ENCODE assay signal across 8 mouse cellular contexts in the genomic region with DNA sequence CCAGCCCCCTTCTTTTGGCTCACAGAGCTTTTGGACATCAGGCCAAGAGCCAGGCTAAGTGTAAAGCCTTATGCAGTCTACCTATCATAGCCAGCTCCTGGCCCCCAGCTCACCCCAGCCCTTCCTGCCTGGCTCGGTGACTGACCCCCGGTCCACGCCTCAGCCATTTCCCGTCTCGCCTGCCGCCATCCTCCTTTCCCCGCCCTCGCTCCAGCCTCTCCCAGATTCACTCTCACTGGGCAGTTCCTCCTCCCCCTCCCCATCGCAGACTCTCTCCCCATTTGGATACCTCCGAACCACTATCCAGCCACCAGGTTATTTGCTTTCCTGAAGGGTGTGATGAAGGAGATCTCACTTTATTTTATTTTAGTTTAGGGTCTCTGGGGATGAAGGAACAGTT. TPM values are rescaled to one million over a fixed set of nuclear protein-coding genes. Genes with fewer than 3 reads are reported as not detected.
DNase-seq lines count a peak whose midpoint lies in the region; ATAC-seq lines count a peak whose summit lies in the region.

No protein-coding gene starts in this region.

- no peaks in the 10 kb centered on the region for H3K36me3 ChIP-seq in forebrain, embryonic 11.5 days (ENCODE audit: control insufficient read depth, insufficient read depth, low read length)
- H3K36me3 ChIP-seq in forebrain, embryonic 16.5 days (ENCODE audit: control insufficient read depth, insufficient read depth), result no peaks in the 10 kb centered on the region
- no peaks in the 10 kb centered on the region for H3K36me3 ChIP-seq in kidney, embryonic 15.5 days
- H3K36me3 ChIP-seq in midbrain, embryonic 11.5 days (ENCODE audit: control insufficient read depth, insufficient read depth, low read length), result no peaks in the 10 kb centered on the region

- WGBS in forebrain, embryonic 11.5 days, result 2% methylated on average over 10 of the region's 10 CpGs
- 1% methylated on average over 10 of the region's 10 CpGs for WGBS in forebrain, embryonic 16.5 days
- WGBS in kidney, embryonic 15.5 days, result 2% methylated on average over 10 of the region's 10 CpGs
- 1% methylated on average over 10 of the region's 10 CpGs for WGBS in midbrain, embryonic 11.5 days

- no peak overlapping the region for H3K27ac ChIP-seq in forebrain, embryonic 11.5 days (ENCODE audit: low read depth, low read length)
- no peak overlapping the region for H3K27ac ChIP-seq in forebrain, embryonic 16.5 days (ENCODE audit: low read length)
- H3K27ac ChIP-seq in kidney, embryonic 15.5 days, result no peak overlapping the region
- no peak overlapping the region for H3K27ac ChIP-seq in midbrain, embryonic 11.5 days (ENCODE audit: low read depth, low read length)

- H3K9me3 ChIP-seq in forebrain, embryonic 11.5 days (ENCODE audit: control insufficient read depth, low read length), result no peaks in the 10 kb centered on the region
- no peaks in the 10 kb centered on the region for H3K9me3 ChIP-seq in forebrain, embryonic 16.5 days (ENCODE audit: control insufficient read depth, low read length)
- H3K9me3 ChIP-seq in kidney, embryonic 15.5 days (replicated peaks), result no peaks in the 10 kb centered on the region
- H3K9me3 ChIP-seq in midbrain, embryonic 11.5 days (ENCODE audit: control insufficient read depth, low read length), result no peaks in the 10 kb centered on the region

- H3K4me3 ChIP-seq in forebrain, embryonic 11.5 days (ENCODE audit: low read depth, low read length), result peak overlapping the region; percentile 16; the same call in 1 of the 2 replicates
- no peak overlapping the region for H3K4me3 ChIP-seq in forebrain, embryonic 16.5 days (replicated peaks; ENCODE audit: low read length)
- peak overlapping the region; percentile 34 for H3K4me3 ChIP-seq in kidney, embryonic 15.5 days (replicated peaks)
- peak overlapping the region; percentile 1; the same call in 1 of the 2 replicates for H3K4me3 ChIP-seq in midbrain, embryonic 11.5 days (ENCODE audit: low read depth, low read length)

- H3K4me2 ChIP-seq in forebrain, embryonic 11.5 days (ENCODE audit: low read depth, low read length, severe bottlenecking), result 0 out of 2 replicates have a peak overlapping the region, but pooled peaks have one; percentile 5
- no peak overlapping the region for H3K4me2 ChIP-seq in forebrain, embryonic 16.5 days (ENCODE audit: low read length)
- peak overlapping the region; percentile 62 for H3K4me2 ChIP-seq in kidney, embryonic 15.5 days
- H3K4me2 ChIP-seq in midbrain, embryonic 11.5 days, result peak overlapping the region; percentile 22

- H3K27me3 ChIP-seq in forebrain, embryonic 11.5 days (ENCODE audit: control insufficient read depth, insufficient read depth, low read length), result peaks cover 70% of the 10 kb centered on the region
- peaks cover 63% of the 10 kb centered on the region for H3K27me3 ChIP-seq in forebrain, embryonic 16.5 days (replicated peaks; ENCODE audit: control insufficient read depth, insufficient read depth, low read length)
- H3K27me3 ChIP-seq in kidney, embryonic 15.5 days, result peaks cover 85% of the 10 kb centered on the region
- peaks cover 68% of the 10 kb centered on the region for H3K27me3 ChIP-seq in midbrain, embryonic 11.5 days (ENCODE audit: control insufficient read depth, insufficient read depth, low read length)

- no peak for ATAC-seq in forebrain, embryonic 11.5 days (replicated peaks; ENCODE audit: low FRiP score)
- ATAC-seq in forebrain, embryonic 16.5 days, result no peak
- ATAC-seq in kidney, embryonic 15.5 days (replicated peaks; ENCODE audit: low FRiP score), result no peak
- ATAC-seq in midbrain, embryonic 11.5 days (ENCODE audit: low FRiP score), result no peak

- DNase-seq in forebrain, embryonic 11.5 days (ENCODE audit: low spot score), result no peak
- peak; percentile 47 to 77 for DNase-seq in heart, adult 18-20 months
- peak; percentile 88 for DNase-seq in midbrain, embryonic 11.5 days (ENCODE audit: low spot score, missing footprints)
- no peak for DNase-seq in frontal cortex, postnatal 36 days (ENCODE audit: low spot score in 2 of 2)
- DNase-seq in right cerebral cortex, postnatal 25 days, result no peak
- no peak for DNase-seq in left cerebral cortex, adult 11 months (ENCODE audit: low spot score)

- H3K4me1 ChIP-seq in forebrain, embryonic 11.5 days (replicated peaks; ENCODE audit: control insufficient read depth, insufficient read depth, low read length), result peaks cover 37% of the 10 kb centered on the region
- H3K4me1 ChIP-seq in forebrain, embryonic 16.5 days (replicated peaks; ENCODE audit: control insufficient read depth, insufficient read depth, low read length), result peaks cover 29% of the 10 kb centered on the region
- H3K4me1 ChIP-seq in kidney, embryonic 15.5 days, result peaks cover 50% of the 10 kb centered on the region
- H3K4me1 ChIP-seq in midbrain, embryonic 11.5 days (ENCODE audit: control insufficient read depth, insufficient read depth, low read length), result peaks cover 28% of the 10 kb centered on the region

- H3K9ac ChIP-seq in forebrain, embryonic 11.5 days (ENCODE audit: low read length), result 0 out of 2 replicates have a peak overlapping the region, but pooled peaks have one; percentile 17
- no peak overlapping the region for H3K9ac ChIP-seq in forebrain, embryonic 16.5 days (replicated peaks; ENCODE audit: low read depth, low read length)
- H3K9ac ChIP-seq in kidney, embryonic 15.5 days, result no peak overlapping the region
- no peak overlapping the region for H3K9ac ChIP-seq in midbrain, embryonic 11.5 days (ENCODE audit: low read length)

RNA-seq across cellular contexts. Expression of gene Dhh, which starts 0.8 kb away (rescaled TPM):
- 0.28 and 0.29 TPM in 2 replicates for polyA plus RNA-seq in forebrain, embryonic 11.5 days (2014; fragmentation: Nextera tagmentation; extraction: Ambion mirVana)
- polyA plus RNA-seq in forebrain, embryonic 16.5 days (2015; fragmentation: Nextera tagmentation; extraction: Ambion mirVana), result 0.65 and 0.66 TPM in 2 replicates
- 1 to 10 TPM in 1 of 2 experiments, under 1 TPM in 1; 0.87 to 1.8 TPM for total RNA-seq in heart, adult 18-20 months (2021)
- polyA plus RNA-seq in kidney, embryonic 15.5 days (2015; fragmentation: Nextera tagmentation; extraction: Ambion mirVana), result 1.4 and 2.0 TPM in 2 replicates
- 0.27 and 0.40 TPM in 2 replicates for polyA plus RNA-seq in midbrain, embryonic 11.5 days (2014; fragmentation: Nextera tagmentation; extraction: Ambion mirVana)

RNA-seq across cellular contexts. Expression of gene Rhebl1, which starts 3.2 kb away (rescaled TPM):
- polyA plus RNA-seq in forebrain, embryonic 11.5 days (2014; fragmentation: Nextera tagmentation; extraction: Ambion mirVana), result 12.5 and 14.1 TPM in 2 replicates
- 51.2 and 52.7 TPM in 2 replicates for polyA plus RNA-seq in forebrain, embryonic 16.5 days (2015; fragmentation: Nextera tagmentation; extraction: Ambion mirVana)
- total RNA-seq in heart, adult 18-20 months (2021), result 1 to 10 TPM; 1.5 to 2.2 TPM
- 20.0 and 20.5 TPM in 2 replicates for polyA plus RNA-seq in kidney, embryonic 15.5 days (2015; fragmentation: Nextera tagmentation; extraction: Ambion mirVana)
- polyA plus RNA-seq in midbrain, embryonic 11.5 days (2014; fragmentation: Nextera tagmentation; extraction: Ambion mirVana), result 14.2 and 16.7 TPM in 2 replicates

RNA-seq across cellular contexts. Expression of gene Lmbr1l, which starts 20.5 kb away (rescaled TPM):
- polyA plus RNA-seq in forebrain, embryonic 11.5 days (2014; fragmentation: Nextera tagmentation; extraction: Ambion mirVana), result 8.7 and 9.4 TPM in 2 replicates
- 43.0 and 54.9 TPM in 2 replicates for polyA plus RNA-seq in forebrain, embryonic 16.5 days (2015; fragmentation: Nextera tagmentation; extraction: Ambion mirVana)
- total RNA-seq in heart, adult 18-20 months (2021), result 1 to 10 TPM; 7.4 to 9.8 TPM
- polyA plus RNA-seq in kidney, embryonic 15.5 days (2015; fragmentation: Nextera tagmentation; extraction: Ambion mirVana), result 16.4 and 17.6 TPM in 2 replicates
- 7.5 and 9.8 TPM in 2 replicates for polyA plus RNA-seq in midbrain, embryonic 11.5 days (2014; fragmentation: Nextera tagmentation; extraction: Ambion mirVana)

RNA-seq across cellular contexts. Expression of gene Kmt2d, which starts 26.5 kb away (rescaled TPM):
- 20.1 and 20.6 TPM in 2 replicates for polyA plus RNA-seq in forebrain, embryonic 11.5 days (2014; fragmentation: Nextera tagmentation; extraction: Ambion mirVana)
- polyA plus RNA-seq in forebrain, embryonic 16.5 days (2015; fragmentation: Nextera tagmentation; extraction: Ambion mirVana), result 11.0 and 12.8 TPM in 2 replicates
- total RNA-seq in heart, adult 18-20 months (2021), result 10 to 100 TPM; 47.0 to 58.4 TPM
- 12.3 and 13.3 TPM in 2 replicates for polyA plus RNA-seq in kidney, embryonic 15.5 days (2015; fragmentation: Nextera tagmentation; extraction: Ambion mirVana)
- polyA plus RNA-seq in midbrain, embryonic 11.5 days (2014; fragmentation: Nextera tagmentation; extraction: Ambion mirVana), result 13.2 and 13.3 TPM in 2 replicates

RNA-seq across cellular contexts. Expression of gene Tuba1b, which starts 36.9 kb away (rescaled TPM):
- 2,366 and 2,605 TPM in 2 replicates for polyA plus RNA-seq in forebrain, embryonic 11.5 days (2014; fragmentation: Nextera tagmentation; extraction: Ambion mirVana)
- polyA plus RNA-seq in forebrain, embryonic 16.5 days (2015; fragmentation: Nextera tagmentation; extraction: Ambion mirVana), result 1,178 and 1,185 TPM in 2 replicates
- 100 to 1,000 TPM; 138 to 153 TPM for total RNA-seq in heart, adult 18-20 months (2021)
- 1,698 and 1,797 TPM in 2 replicates for polyA plus RNA-seq in kidney, embryonic 15.5 days (2015; fragmentation: Nextera tagmentation; extraction: Ambion mirVana)
- 2,214 and 2,255 TPM in 2 replicates for polyA plus RNA-seq in midbrain, embryonic 11.5 days (2014; fragmentation: Nextera tagmentation; extraction: Ambion mirVana)

Comparison
In these comparisons a context has a peak if more than half of its experiments do, and no peak if none do; other contexts are left out.
1. DNase-seq: peak in heart, adult 18-20 months (2 of 2) and midbrain, embryonic 11.5 days (single experiment); none in forebrain, embryonic 11.5 days (single experiment), frontal cortex, postnatal 36 days (0 of 2), right cerebral cortex, postnatal 25 days (single experiment) and left cerebral cortex, adult 11 months (single experiment).